In genomic region chr11:103312655-103313255, GRCm38 (mm10) we compare ENCODE assay signal across 14 mouse cellular contexts. TPM values are rescaled to one million over a fixed set of nuclear protein-coding genes. Genes with fewer than 3 reads are reported as not detected.
DNase-seq lines count a peak whose midpoint lies in the region; ATAC-seq and TF ChIP-seq lines count a peak whose summit lies in the region.
"Had no signal": no experiment of that assay in that cellular context is flagged by ENCODE, and none has a peak within 500 bp of the region (broad histone marks: within the 10 kb centered on the region; RNA-seq: fewer than 3 reads in every experiment).

No protein-coding gene starts in this region.

- H3K4me1 ChIP-seq in forebrain, embryonic 10.5 days = peaks cover 20% of the 10 kb centered on the region
- peaks cover 7% of the 10 kb centered on the region for H3K4me1 ChIP-seq in forebrain, embryonic 16.5 days (replicated peaks; ENCODE audit: control insufficient read depth, insufficient read depth, low read length)
- peaks cover 26% of the 10 kb centered on the region for H3K4me1 ChIP-seq in kidney, embryonic 16.5 days (ENCODE audit: insufficient read depth, low read length)
- H3K4me1 ChIP-seq in embryonic facial prominence, embryonic 12.5 days = peaks cover 15% of the 10 kb centered on the region; the same call in 1 of the 2 replicates

- H3K27me3 ChIP-seq in forebrain, embryonic 10.5 days (ENCODE audit: poor library complexity, severe bottlenecking) = peaks cover 12% of the 10 kb centered on the region
- H3K27me3 ChIP-seq in forebrain, embryonic 16.5 days (replicated peaks; ENCODE audit: control insufficient read depth, insufficient read depth, low read length) = no peaks in the 10 kb centered on the region
- H3K27me3 ChIP-seq in kidney, embryonic 16.5 days (ENCODE audit: insufficient read depth, low read length) = no peaks in the 10 kb centered on the region
- H3K27me3 ChIP-seq in embryonic facial prominence, embryonic 12.5 days = no peaks in the 10 kb centered on the region
- no peaks in the 10 kb centered on the region for H3K27me3 ChIP-seq in myocyte (ENCODE audit: control insufficient read depth, insufficient read depth, insufficient read length)

- H3K9me3 ChIP-seq in forebrain, embryonic 10.5 days = no peaks in the 10 kb centered on the region
- no peaks in the 10 kb centered on the region for H3K9me3 ChIP-seq in forebrain, embryonic 16.5 days (ENCODE audit: control insufficient read depth, low read length)
- H3K9me3 ChIP-seq in kidney, embryonic 16.5 days (ENCODE audit: low read length) = no peaks in the 10 kb centered on the region
- H3K9me3 ChIP-seq in embryonic facial prominence, embryonic 12.5 days = no peaks in the 10 kb centered on the region
- H3K9me3 ChIP-seq: hindbrain, embryonic 13.5 days; liver, embryonic 13.5 days; neural tube, embryonic 13.5 days had no signal

- no peak for TF ChIP-seq POLR2A in myocyte (IDR thresholded peaks at IDR 0.05; ENCODE audit: insufficient read length, low read depth)

- no peak overlapping the region for H3K9ac ChIP-seq in forebrain, embryonic 16.5 days (replicated peaks; ENCODE audit: low read depth, low read length)
- 0 out of 2 replicates have a peak overlapping the region, but pooled peaks have one; percentile 12 for H3K9ac ChIP-seq in kidney, embryonic 16.5 days (replicated peaks; ENCODE audit: low read length)
- no peak overlapping the region for H3K9ac ChIP-seq in embryonic facial prominence, embryonic 12.5 days
- H3K9ac ChIP-seq: liver, embryonic 13.5 days had no signal

- no peaks in the 10 kb centered on the region for H3K36me3 ChIP-seq in forebrain, embryonic 10.5 days (replicated peaks)
- H3K36me3 ChIP-seq in forebrain, embryonic 16.5 days (ENCODE audit: control insufficient read depth, insufficient read depth) = no peaks in the 10 kb centered on the region
- H3K36me3 ChIP-seq in kidney, embryonic 16.5 days (ENCODE audit: insufficient read depth, low read length) = no peaks in the 10 kb centered on the region
- no peaks in the 10 kb centered on the region for H3K36me3 ChIP-seq in embryonic facial prominence, embryonic 12.5 days
- H3K36me3 ChIP-seq in myocyte (ENCODE audit: control insufficient read depth, insufficient read depth) = no peaks in the 10 kb centered on the region
- H3K36me3 ChIP-seq: hindbrain, embryonic 13.5 days; liver, embryonic 13.5 days; neural tube, embryonic 13.5 days had no signal

- DNase-seq in forebrain, embryonic 10.5 days (ENCODE audit: extremely low spot score, low spot score) = no peak
- no peak for DNase-seq in kidney, postnatal 4 days
- no peak for DNase-seq in cerebellum, adult 9-10 months
- DNase-seq in left cerebral cortex, adult 8-10 months (ENCODE audit: low spot score in 2 of 2) = no peak
- DNase-seq: liver, embryonic 13.5 days; spleen, adult 18-20 months had no signal

- 49% methylated on average over 8 of the region's 8 CpGs for WGBS in forebrain, embryonic 10.5 days
- 65% methylated on average over 8 of the region's 8 CpGs for WGBS in forebrain, embryonic 16.5 days
- 50% methylated on average over 8 of the region's 8 CpGs for WGBS in kidney, embryonic 16.5 days
- 32% methylated on average over 8 of the region's 8 CpGs for WGBS in embryonic facial prominence, embryonic 12.5 days

- no peaks in the 10 kb centered on the region for H3K79me2 ChIP-seq in myocyte (ENCODE audit: control insufficient read depth, insufficient read depth)

- no peak overlapping the region for H3K4me3 ChIP-seq in forebrain, embryonic 10.5 days
- no peak overlapping the region for H3K4me3 ChIP-seq in forebrain, embryonic 16.5 days (replicated peaks; ENCODE audit: low read length)
- no peak overlapping the region for H3K4me3 ChIP-seq in kidney, embryonic 16.5 days (ENCODE audit: low read length)
- no peak overlapping the region for H3K4me3 ChIP-seq in embryonic facial prominence, embryonic 12.5 days
- peak overlapping the region; percentile 3 for H3K4me3 ChIP-seq in myocyte

- no peak for ATAC-seq in forebrain, embryonic 16.5 days
- no peak for ATAC-seq in kidney, embryonic 16.5 days (ENCODE audit: low FRiP score, low TSS enrichment)
- no peak for ATAC-seq in embryonic facial prominence, embryonic 12.5 days (ENCODE audit: insufficient number of reproducible peaks, insufficient read depth, low FRiP score, low TSS enrichment)
- ATAC-seq: intestine, postnatal 0 days had no signal

- H3K4me2 ChIP-seq in forebrain, embryonic 16.5 days (ENCODE audit: low read length) = no peak overlapping the region
- peak overlapping the region; percentile 71; the same call in 1 of the 2 replicates for H3K4me2 ChIP-seq in kidney, embryonic 16.5 days (replicated peaks; ENCODE audit: low read depth, low read length)
- H3K4me2 ChIP-seq in embryonic facial prominence, embryonic 12.5 days (replicated peaks) = no peak overlapping the region; the same call in 1 of the 2 replicates
- peak overlapping the region; percentile 91 for H3K4me2 ChIP-seq in myocyte (ENCODE audit: low read depth)

- H3K27ac ChIP-seq in forebrain, embryonic 10.5 days = peak overlapping the region; percentile 54; the same call in 1 of the 2 replicates
- no peak overlapping the region for H3K27ac ChIP-seq in forebrain, embryonic 16.5 days (ENCODE audit: low read length)
- peak overlapping the region; percentile 85; the same call in 1 of the 2 replicates for H3K27ac ChIP-seq in kidney, embryonic 16.5 days (ENCODE audit: low read length)
- peak overlapping the region; percentile 95 for H3K27ac ChIP-seq in embryonic facial prominence, embryonic 12.5 days
- H3K27ac ChIP-seq: liver, embryonic 13.5 days; macrophage; neural tube, embryonic 13.5 days had no signal

- no peak overlapping the region for H3ac ChIP-seq in myocyte (ENCODE audit: control insufficient read depth, insufficient read length)

TF ChIP-seq in myocyte, 11 proteins besides CTCF, POLR2A, EP300 and RAD21:
- TF ChIP-seq POLR2AphosphoS2 (IDR thresholded peaks at IDR 0.05; ENCODE audit: insufficient read length, low read depth) (no peak), SRF (IDR thresholded peaks at IDR 0.05; ENCODE audit: control insufficient read depth, insufficient read length, low read depth) (no peak), TCF3 (IDR thresholded peaks at IDR 0.05; ENCODE audit: insufficient read length, low read depth) (no peak), MYOD1 (IDR thresholded peaks at IDR 0.05; ENCODE audit: control insufficient read depth in 1 of 3, insufficient read length in 2 of 3, low read depth in 2 of 3) (no peak), E2F4 (IDR thresholded peaks at IDR 0.05; ENCODE audit: insufficient read depth) (no peak), USF1 (IDR thresholded peaks at IDR 0.05; ENCODE audit: low read depth) (no peak), MAX (IDR thresholded peaks at IDR 0.05; ENCODE audit: low read depth) (no peak), CEBPB (IDR thresholded peaks at IDR 0.05; ENCODE audit: insufficient read depth, poor library complexity, severe bottlenecking) (no peak), TCF12 (IDR thresholded peaks at IDR 0.05; ENCODE audit: insufficient read depth, poor library complexity, severe bottlenecking) (no peak), MYOG (IDR thresholded peaks at IDR 0.05; ENCODE audit: control insufficient read depth in 1 of 3, insufficient read depth in 1 of 3, insufficient read length in 2 of 3, low read depth in 2 of 3) (no peak), REST (IDR thresholded peaks at IDR 0.05; ENCODE audit: insufficient read depth, insufficient read length) (no peak)
TF ChIP-seq in myocyte: peak in this region for 0.

RNA-seq across cellular contexts. Expression of gene Map3k14, which starts 45.5 kb away (rescaled TPM):
- 4.0 TPM in 2 replicates for polyA plus RNA-seq in forebrain, embryonic 10.5 days (2016; fragmentation: Nextera tagmentation; extraction: Ambion mirVana)
- polyA plus RNA-seq in forebrain, embryonic 16.5 days (2015; fragmentation: Nextera tagmentation; extraction: Ambion mirVana) = 2.8 and 4.8 TPM in 2 replicates
- 5.3 and 6.7 TPM in 2 replicates for polyA plus RNA-seq in kidney, embryonic 16.5 days (2015; fragmentation: Nextera tagmentation; extraction: Ambion mirVana)
- 4.7 and 5.2 TPM in 2 replicates for polyA plus RNA-seq in embryonic facial prominence, embryonic 12.5 days (2016; fragmentation: Nextera tagmentation; extraction: Ambion mirVana)
- polyA plus RNA-seq in myocyte (2012; fragmentation: generic; extraction: Trizol) = 12.9 TPM
- total RNA-seq in left cerebral cortex, adult 8-10 months (2022) = 1 to 10 TPM; 3.1 to 6.5 (median 5.0) TPM

RNA-seq across cellular contexts. Expression of gene Arhgap27, which starts 50.7 kb away (rescaled TPM):
- polyA plus RNA-seq in forebrain, embryonic 10.5 days (2016; fragmentation: Nextera tagmentation; extraction: Ambion mirVana) = 3.7 and 3.8 TPM in 2 replicates
- polyA plus RNA-seq in forebrain, embryonic 16.5 days (2015; fragmentation: Nextera tagmentation; extraction: Ambion mirVana) = 3.0 and 3.3 TPM in 2 replicates
- 17.8 and 18.7 TPM in 2 replicates for polyA plus RNA-seq in kidney, embryonic 16.5 days (2015; fragmentation: Nextera tagmentation; extraction: Ambion mirVana)
- polyA plus RNA-seq in embryonic facial prominence, embryonic 12.5 days (2016; fragmentation: Nextera tagmentation; extraction: Ambion mirVana) = 7.2 and 7.4 TPM in 2 replicates
- 0.31 TPM for polyA plus RNA-seq in myocyte (2012; fragmentation: generic; extraction: Trizol)
- 10 to 100 TPM; 17.6 to 21.1 (median 19.1) TPM for total RNA-seq in left cerebral cortex, adult 8-10 months (2022)

Comparison
In these comparisons a context has a peak if more than half of its experiments do, and no peak if none do; other contexts are left out.
1. H3K4me2 ChIP-seq: peak in kidney, embryonic 16.5 days (single experiment) and myocyte (single experiment); none in forebrain, embryonic 16.5 days (single experiment) and embryonic facial prominence, embryonic 12.5 days (single experiment).